Mouse (Mus musculus): ENCODE measurements around the gene Sapcd2. TPM values are rescaled to one million over a fixed set of nuclear protein-coding genes. Genes with fewer than 3 reads are reported as not detected.
A peak's percentile ranks its signal among the peaks of the same experiment; 100 is the strongest.
"Not testable (repeated sequence)": the region's sequence is repeated elsewhere in the genome, so short reads cannot be mapped to it uniquely, and the experiment has no call there.

The Sapcd2 gene
- total RNA-seq, 2 experiments from 2014 or later, result not detected

DNA sequence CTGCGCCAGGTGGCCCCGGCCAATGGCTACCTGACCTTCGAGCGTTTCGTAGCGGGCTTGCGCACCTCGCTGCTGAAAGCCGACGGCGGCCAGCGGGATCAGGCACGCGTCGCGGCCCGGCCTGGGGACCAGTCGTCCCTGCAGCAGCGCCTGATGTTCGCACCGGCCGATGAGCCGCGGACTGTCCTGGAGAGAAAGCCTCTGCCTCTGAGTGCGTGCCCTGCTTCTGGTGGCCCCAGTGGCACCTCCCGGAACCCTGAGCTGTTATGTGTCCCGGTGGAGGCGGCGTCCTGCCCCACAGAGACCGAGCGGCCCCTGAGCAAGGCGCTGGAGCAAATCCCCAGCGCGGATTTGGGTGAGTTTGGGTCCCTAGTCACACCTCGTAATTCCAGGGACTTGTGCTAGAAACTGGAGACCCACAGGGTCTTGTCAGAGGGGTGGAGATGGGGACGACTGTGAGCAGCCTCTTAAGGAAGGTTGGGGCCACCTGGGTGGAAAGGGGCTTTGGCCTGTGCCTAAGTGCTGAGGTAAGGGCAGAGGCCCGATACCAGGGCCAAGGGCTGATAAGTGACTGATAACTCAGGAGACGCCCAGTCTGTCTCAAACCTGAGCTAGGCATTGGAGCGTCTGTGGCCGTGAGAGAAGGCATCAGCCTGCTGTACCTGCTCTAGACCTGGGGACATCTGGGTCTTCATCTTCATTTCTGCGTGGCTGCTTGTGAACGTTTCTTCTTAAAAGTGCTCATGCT is 697 bp downstream of the Sapcd2 start:
- no peak for DNase-seq (ENCODE audit: low spot score in 2 of 2)

GRCm38 (mm10) chr2:25373431-25373830 is 1.3 kb downstream of the Sapcd2 start:
- DNase-seq (ENCODE audit: low spot score in 2 of 2), result no peak

DNA sequence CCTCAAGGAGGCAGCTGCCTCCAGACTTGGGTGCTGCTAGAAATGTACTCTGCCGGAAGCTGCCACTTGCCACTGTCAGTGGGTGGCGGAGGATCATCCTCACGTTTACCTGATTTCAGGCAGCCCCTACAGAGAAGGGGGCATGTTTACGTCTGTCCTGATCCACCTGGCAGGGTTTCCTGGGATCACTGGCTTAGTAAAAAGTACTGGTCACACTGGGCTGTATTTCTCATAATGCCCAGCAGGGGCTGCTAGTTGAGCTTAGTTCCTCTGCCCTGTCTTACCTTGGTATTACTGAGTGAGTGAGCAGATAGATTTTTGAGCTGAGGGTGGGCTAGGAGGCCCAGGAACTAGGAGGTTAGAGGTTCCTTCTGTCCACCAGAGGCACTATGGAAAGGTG is 4.5 kb downstream of the Sapcd2 start:
- peak in 1 of 2 experiments; percentile 40 for DNase-seq (ENCODE audit: low spot score in 2 of 2)

GRCm38 (mm10) chr2:25384492-25384891 is 12.4 kb downstream of the Sapcd2 start:
- no peak for DNase-seq (ENCODE audit: low spot score in 2 of 2)

DNA sequence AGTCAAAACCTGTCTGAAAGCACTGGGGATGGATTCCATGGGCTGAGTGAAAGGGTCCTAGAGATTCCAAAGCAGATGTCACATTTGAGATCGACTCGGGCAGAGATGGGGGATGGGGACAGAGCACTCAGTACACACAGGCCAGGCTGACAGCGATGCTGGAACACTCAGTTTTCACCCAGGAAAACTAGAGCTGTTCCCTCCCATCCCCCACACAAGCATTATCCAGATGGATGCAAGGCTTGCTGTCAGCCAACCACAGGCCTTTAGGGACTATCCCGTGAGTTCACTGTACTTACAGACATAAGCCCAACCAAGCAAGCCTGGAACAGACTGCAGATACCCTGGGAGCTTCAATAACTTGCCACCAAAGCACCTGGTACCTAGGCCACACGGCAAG is 19.1 kb downstream of the Sapcd2 start:
- DNase-seq (ENCODE audit: low spot score in 2 of 2), result no peak

DNA sequence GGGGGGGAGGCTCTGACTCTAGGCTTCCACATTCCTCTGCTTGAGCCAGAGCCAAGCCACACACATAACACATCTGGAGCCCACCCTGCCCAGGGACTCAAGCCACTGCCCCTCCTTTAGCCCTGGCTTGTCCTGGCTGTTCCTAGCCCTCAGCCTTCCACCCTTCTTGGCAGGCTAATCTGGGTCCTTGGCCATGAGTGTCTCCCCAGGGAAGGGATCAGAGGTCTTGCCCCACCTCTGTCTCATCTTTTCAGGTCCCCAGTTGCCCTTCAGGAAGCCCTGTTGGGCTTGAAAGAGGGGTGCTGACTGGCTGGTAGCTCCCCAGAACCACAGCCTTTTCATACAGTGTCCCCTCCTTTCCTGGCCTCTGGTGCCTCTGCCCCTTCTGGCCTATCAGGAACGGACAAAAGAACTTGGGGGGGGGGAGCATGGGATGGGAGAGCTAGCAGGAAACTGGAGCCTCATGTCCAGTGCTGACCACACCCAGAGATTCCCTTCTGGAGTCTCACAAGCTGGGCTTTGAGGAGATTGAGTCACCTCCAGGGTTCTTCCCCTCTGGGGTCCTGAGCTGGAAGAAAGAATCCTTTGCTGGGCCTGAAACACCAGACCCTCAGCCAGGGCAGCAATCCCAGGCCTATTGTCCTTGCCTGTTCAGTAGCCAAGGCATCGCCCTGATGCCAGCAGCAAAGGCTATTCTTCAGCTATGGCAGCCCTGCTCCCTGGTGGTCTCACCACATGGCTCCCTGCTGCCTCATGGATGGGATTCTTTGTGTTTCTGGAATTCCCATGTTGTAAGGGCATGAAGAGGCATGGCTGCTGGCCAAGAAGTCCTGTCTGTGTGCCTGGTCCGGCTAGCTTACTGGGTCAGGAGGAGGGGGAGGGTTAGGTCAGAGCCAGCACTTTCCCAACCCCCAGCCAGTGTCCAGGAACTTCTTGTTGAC is 22.4 kb downstream of the Sapcd2 start:
- DNase-seq (ENCODE audit: low spot score in 2 of 2), result no peak

GRCm38 (mm10) chr2:25395721-25396596 is 23.8 kb downstream of the Sapcd2 start, which contains the start of gene Entpd2:
TSS of gene Entpd2 (plus strand) at chr2:25395874.
- peak in 1 of 2 experiments; percentile 35 for DNase-seq (ENCODE audit: low spot score in 2 of 2)

GRCm38 (mm10) chr2:25396597-25396983 is 24.5 kb downstream of the Sapcd2 start:
- DNase-seq (ENCODE audit: low spot score in 2 of 2), result no peak

- no peak for DNase-seq (ENCODE audit: low spot score in 2 of 2)
These were observed 24.9 kb downstream of the Sapcd2 start for GRCm38 (mm10) chr2:25397010-25397409.

GRCm38 (mm10) chr2:25398065-25398464 is 25.9 kb downstream of the Sapcd2 start:
- DNase-seq (ENCODE audit: low spot score in 2 of 2), result no peak

GRCm38 (mm10) chr2:25399051-25399450 is 26.9 kb downstream of the Sapcd2 start, which contains the start of gene Npdc1:
TSS of gene Npdc1 (plus strand) at chr2:25399351.
- DNase-seq (ENCODE audit: low spot score in 2 of 2), result no peak

DNA sequence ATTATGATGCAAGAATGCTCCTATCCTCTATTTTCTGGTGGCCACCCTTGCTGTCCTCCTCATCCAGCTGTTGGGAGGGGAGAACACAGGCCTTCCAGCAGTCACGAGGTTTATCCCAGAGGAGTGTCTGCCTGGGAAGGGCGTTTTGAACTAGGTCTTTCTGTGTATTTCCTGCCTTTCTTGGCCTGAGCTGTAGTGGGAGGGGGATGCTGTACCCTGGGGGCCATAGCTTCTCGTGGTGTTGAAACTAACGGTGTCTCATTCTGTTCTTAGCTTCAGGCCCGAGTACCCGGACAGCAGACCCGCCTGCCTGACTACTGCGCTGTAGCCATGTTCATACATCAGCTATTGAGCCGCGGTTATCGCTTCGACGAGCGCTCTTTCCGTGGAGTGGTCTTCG is 28.2 kb downstream of the Sapcd2 start:
- DNase-seq (ENCODE audit: low spot score in 2 of 2), result no peak

DNA sequence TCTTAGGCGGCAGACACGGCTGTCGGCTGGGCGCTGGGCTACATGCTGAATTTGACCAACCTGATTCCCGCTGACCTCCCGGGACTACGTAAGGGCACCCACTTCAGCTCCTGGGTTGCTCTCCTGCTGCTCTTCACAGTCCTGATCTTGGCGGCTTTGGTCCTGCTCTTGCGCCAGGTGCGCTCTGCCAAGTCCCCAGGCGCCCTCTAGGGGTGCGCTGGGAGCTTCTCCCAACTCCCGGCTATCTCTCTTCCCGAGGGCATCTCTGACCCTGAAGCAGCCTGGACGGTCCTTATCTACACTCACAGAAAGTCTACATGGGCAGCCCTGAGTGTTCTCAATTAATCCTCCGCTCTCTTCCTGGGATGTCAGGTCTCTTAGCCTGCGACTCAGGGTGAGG is 28.6 kb downstream of the Sapcd2 start:
- peak; percentile 63 to 69 for DNase-seq (ENCODE audit: low spot score in 2 of 2)

GRCm38 (mm10) chr2:25402377-25402971 is 30.4 kb downstream of the Sapcd2 start:
- DNase-seq (ENCODE audit: low spot score in 2 of 2), result peak; percentile 46 to 63

- DNase-seq (ENCODE audit: low spot score in 2 of 2), result peak; percentile 68 to 73
These were observed 31.0 kb downstream of the Sapcd2 start for GRCm38 (mm10) chr2:25402972-25403601.

DNA sequence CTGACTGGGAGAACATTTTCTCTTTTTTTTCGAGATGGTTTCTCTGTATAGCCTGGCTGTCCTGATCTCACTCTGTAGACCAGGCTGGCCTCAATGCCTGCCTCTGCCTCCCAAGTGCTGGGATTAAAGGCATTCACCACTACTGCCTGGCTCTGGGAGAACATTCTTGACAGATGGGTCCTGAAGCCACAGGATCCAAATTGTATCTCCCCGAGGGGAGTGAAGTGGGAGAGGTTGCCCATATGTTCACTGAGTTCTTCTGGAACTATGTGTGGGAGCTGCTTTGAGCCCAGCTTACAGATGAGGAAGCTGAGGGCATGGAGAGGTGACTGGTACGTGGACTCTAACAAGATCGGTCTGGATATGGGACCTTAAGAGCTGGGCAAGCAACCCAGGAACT is 31.9 kb downstream of the Sapcd2 start:
- DNase-seq (ENCODE audit: low spot score in 2 of 2), result no peak

GRCm38 (mm10) chr2:25408908-25409307 is 36.8 kb downstream of the Sapcd2 start:
- DNase-seq (ENCODE audit: low spot score in 2 of 2), result no peak

DNA sequence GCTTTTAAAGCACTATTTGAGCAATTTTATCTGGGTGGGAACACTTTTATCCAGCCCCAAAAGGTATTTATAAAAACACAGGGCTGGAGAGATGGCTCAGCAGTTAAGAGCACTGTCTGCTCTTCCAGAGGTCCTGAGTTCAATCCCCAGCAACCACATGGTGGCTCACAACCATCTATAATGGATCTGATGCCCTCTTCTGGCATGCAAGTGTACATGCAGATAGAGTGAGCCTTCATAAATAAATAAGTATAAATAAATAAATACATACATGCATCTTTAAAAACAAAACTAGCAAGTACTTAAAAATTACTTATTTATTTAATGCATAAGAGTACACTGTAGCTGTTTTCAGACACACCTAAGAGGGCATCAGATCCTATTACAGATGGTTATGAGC is 41.3 kb downstream of the Sapcd2 start:
- not testable (repeated sequence) for DNase-seq (ENCODE audit: low spot score in 2 of 2)

DNA sequence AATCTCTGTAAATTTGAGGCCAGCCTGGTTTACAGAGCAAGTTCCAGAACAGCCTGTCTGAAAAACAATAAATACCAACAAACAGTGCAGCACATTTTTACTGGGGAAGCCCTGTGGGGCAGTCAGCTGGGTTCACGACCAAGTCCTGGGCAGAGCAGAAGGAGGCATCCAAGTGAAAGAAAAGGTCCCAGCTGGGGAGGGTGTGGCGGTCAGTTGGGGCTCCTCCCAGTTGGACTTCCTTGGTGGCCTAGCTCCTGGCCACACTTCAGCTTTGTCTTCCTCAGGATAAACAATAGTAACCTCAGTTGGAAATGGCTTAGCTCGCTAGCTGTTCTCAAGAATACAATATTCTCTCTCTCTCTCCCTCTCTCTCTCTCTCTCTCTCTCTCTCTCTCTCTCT is 45.3 kb downstream of the Sapcd2 start:
- DNase-seq (ENCODE audit: low spot score in 2 of 2), result no peak

- DNase-seq (ENCODE audit: low spot score in 2 of 2), result peak; percentile 32 to 42
These were observed 49.8 kb downstream of the Sapcd2 start for GRCm38 (mm10) chr2:25421896-25422295.
